8 mouse cellular contexts compared by ENCODE assay signal in the genomic region with DNA sequence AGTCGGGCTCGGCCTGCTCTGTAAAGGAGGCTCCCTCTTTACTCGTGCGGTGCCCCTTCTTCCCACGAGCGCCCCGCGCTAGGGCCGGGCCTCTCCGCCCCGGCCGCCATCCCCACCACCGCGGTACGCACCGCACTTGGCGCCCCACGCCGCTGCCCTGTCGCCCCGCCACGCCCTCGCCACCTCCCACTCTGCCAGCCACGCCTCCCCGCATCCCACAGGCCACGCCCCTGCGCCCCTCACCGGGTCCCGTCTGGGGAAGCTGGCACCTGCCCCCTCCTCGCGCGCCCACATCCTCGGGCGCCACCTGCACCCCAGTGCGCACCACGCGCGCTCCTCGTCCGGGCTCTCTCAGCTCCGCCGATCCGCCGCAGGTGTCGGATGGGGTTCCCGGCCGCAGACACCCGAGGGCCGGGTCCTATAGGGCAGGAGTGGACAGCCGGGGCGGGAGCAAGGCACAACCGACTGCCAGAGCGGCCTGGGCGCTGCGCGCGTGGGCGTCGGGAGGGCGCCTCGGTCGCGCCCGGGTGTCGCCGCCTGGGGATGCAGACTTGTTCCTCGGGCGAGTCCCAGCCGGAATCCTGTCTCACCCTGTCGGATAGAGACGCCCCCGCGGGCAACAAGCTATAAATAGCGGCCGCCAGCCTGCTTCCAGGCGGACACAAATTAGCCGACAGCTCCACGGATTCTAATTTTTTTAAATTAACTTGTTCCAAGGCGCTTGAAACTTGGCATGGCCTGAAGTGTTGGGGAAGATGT. TPM values are rescaled to one million over a fixed set of nuclear protein-coding genes. Genes with fewer than 3 reads are reported as not detected.
A peak's percentile ranks its signal among the peaks of the same experiment; 100 is the strongest.
DNase-seq lines count a peak whose midpoint lies in the region; ATAC-seq lines count a peak whose summit lies in the region.

A gene (minus strand): TSS at position 538 of the 759 bp plus-strand sequence.

- peak; percentile 74 for ATAC-seq in forebrain, embryonic 15.5 days (replicated peaks)
- peak; percentile 40; the same call in 1 of the 2 replicates for ATAC-seq in hindbrain, embryonic 14.5 days (ENCODE audit: low FRiP score)
- ATAC-seq in liver, embryonic 13.5 days (ENCODE audit: low read depth) = no peak

- 1% methylated on average over 75 of the region's 79 CpGs for WGBS in forebrain, embryonic 15.5 days
- WGBS in hindbrain, embryonic 14.5 days = under 1% methylated on average over 77 of the region's 79 CpGs
- WGBS in liver, embryonic 13.5 days (ENCODE audit: insufficient replicate concordance) = under 1% methylated on average over 79 of the region's 79 CpGs

- H3K27me3 ChIP-seq in forebrain, embryonic 15.5 days = peaks cover 41% of the 10 kb centered on the region
- H3K27me3 ChIP-seq in hindbrain, embryonic 14.5 days (ENCODE audit: control insufficient read depth, insufficient read depth, low read length) = peaks cover 56% of the 10 kb centered on the region
- H3K27me3 ChIP-seq in liver, embryonic 13.5 days = peaks cover 52% of the 10 kb centered on the region

- no peak within 1 kb of the TSS for H3K27ac ChIP-seq in forebrain, embryonic 15.5 days (replicated peaks)
- no peak within 1 kb of the TSS for H3K27ac ChIP-seq in hindbrain, embryonic 14.5 days
- H3K27ac ChIP-seq in liver, embryonic 13.5 days = no peak within 1 kb of the TSS

- peak; percentile 38 to 71 for DNase-seq in cerebellum, postnatal 10 days
- DNase-seq in cerebellum, adult 11-12 months = no peak
- DNase-seq in ES-CJ7 (ENCODE audit: low read depth, low spot score) = peak; percentile 60
- DNase-seq in hindbrain, embryonic 14.5 days (ENCODE audit: low spot score) = no peak
- no peak for DNase-seq in liver, embryonic 13.5 days
- DNase-seq in retina, postnatal 7 days (ENCODE audit: low read depth, low spot score) = peak; percentile 9
- no peak for DNase-seq in cerebellum, adult 8-10 months

- peak within 1 kb of the TSS; percentile 49 for H3K4me3 ChIP-seq in forebrain, embryonic 15.5 days
- peak within 1 kb of the TSS; percentile 43 for H3K4me3 ChIP-seq in hindbrain, embryonic 14.5 days (replicated peaks; ENCODE audit: low read length)
- H3K4me3 ChIP-seq in liver, embryonic 13.5 days (replicated peaks) = peak within 1 kb of the TSS; percentile 49

- H3K9ac ChIP-seq in forebrain, embryonic 15.5 days (replicated peaks) = peak within 1 kb of the TSS; percentile 33; the same call in 1 of the 2 replicates
- H3K9ac ChIP-seq in hindbrain, embryonic 14.5 days = peak within 1 kb of the TSS; percentile 11; the same call in 1 of the 2 replicates
- no peak within 1 kb of the TSS for H3K9ac ChIP-seq in liver, embryonic 13.5 days

- no peaks in the 10 kb centered on the region for H3K9me3 ChIP-seq in forebrain, embryonic 15.5 days
- no peaks in the 10 kb centered on the region for H3K9me3 ChIP-seq in hindbrain, embryonic 14.5 days (ENCODE audit: control insufficient read depth, low read length)
- H3K9me3 ChIP-seq in liver, embryonic 13.5 days (replicated peaks) = no peaks in the 10 kb centered on the region

- no peaks in the 10 kb centered on the region for H3K36me3 ChIP-seq in forebrain, embryonic 15.5 days
- H3K36me3 ChIP-seq in hindbrain, embryonic 14.5 days (replicated peaks; ENCODE audit: control insufficient read depth, insufficient read depth) = no peaks in the 10 kb centered on the region
- H3K36me3 ChIP-seq in liver, embryonic 13.5 days = no peaks in the 10 kb centered on the region

- peaks cover 13% of the 10 kb centered on the region for H3K4me1 ChIP-seq in forebrain, embryonic 15.5 days
- H3K4me1 ChIP-seq in hindbrain, embryonic 14.5 days (replicated peaks; ENCODE audit: control insufficient read depth, insufficient read depth, low read length) = 0 out of 2 replicates have a peak, but pooled peaks cover 6% of the 10 kb centered on the region
- H3K4me1 ChIP-seq in liver, embryonic 13.5 days (replicated peaks) = peaks cover 8% of the 10 kb centered on the region; the same call in 1 of the 2 replicates

- H3K4me2 ChIP-seq in forebrain, embryonic 15.5 days (replicated peaks) = peak within 1 kb of the TSS; percentile 92
- H3K4me2 ChIP-seq in hindbrain, embryonic 14.5 days (replicated peaks) = peak within 1 kb of the TSS; percentile 80
- peak within 1 kb of the TSS; percentile 64 for H3K4me2 ChIP-seq in liver, embryonic 13.5 days

RNA-seq across cellular contexts. Expression of the gene that starts here (rescaled TPM):
- polyA plus RNA-seq in forebrain, embryonic 15.5 days (2015; fragmentation: Nextera tagmentation; extraction: Ambion mirVana) = 0.08 and 0.17 TPM in 2 replicates
- 0.70 and 1.3 TPM in 2 replicates for polyA plus RNA-seq in hindbrain, embryonic 14.5 days (2014; fragmentation: Nextera tagmentation; extraction: Ambion mirVana)
- polyA plus RNA-seq in liver, embryonic 13.5 days (2015; fragmentation: Nextera tagmentation; extraction: Ambion mirVana) = 0.08 and 0.14 TPM in 2 replicates

Comparison
In these comparisons a context has a peak if more than half of its experiments do, and no peak if none do; other contexts are left out.
1. DNase-seq: peak in cerebellum, postnatal 10 days (2 of 2), ES-CJ7 (single experiment) and retina, postnatal 7 days (single experiment); none in cerebellum, adult 11-12 months (single experiment), hindbrain, embryonic 14.5 days (single experiment), liver, embryonic 13.5 days (single experiment) and cerebellum, adult 8-10 months (single experiment).
2. Peak in ATAC-seq, H3K4me3 ChIP-seq, H3K9ac ChIP-seq and H3K4me2 ChIP-seq in forebrain, embryonic 15.5 days; RNA of the gene not detected or under 1 TPM.
3. Peak in every context shown above with its lines, with median percentiles within 50 percentile points of each other: H3K4me2 ChIP-seq and H3K4me3 ChIP-seq.